Mouse (Mus musculus) left cerebral cortex, adult 2 months (tissue): ENCODE data around the gene Camk2b. TPM values are rescaled to one million over a fixed set of nuclear protein-coding genes. Genes with fewer than 3 reads are reported as not detected.

Experiments
- DNase-seq, 2 experiments: peaks; one replicate each; pipeline ENCODE4 v3.0.0; 2021 to 2022; ENCODE audit warnings: low spot score in 2 of 2, mixed read lengths in 1 of 2; ENCODE audit errors: extremely low spot score in 1 of 2
- H3K27ac ChIP-seq: fragments of 200-600 bp; 2 replicates; pipeline ENCODE4 v1.8.1; 2022
- H3K4me3 ChIP-seq: fragments of 200-600 bp; 2 replicates; pipeline ENCODE4 v1.8.1; 2022
- CTCF ChIP-seq: fragments of 200-600 bp; IDR thresholded peaks from 2 replicates; pipeline ENCODE4 v1.8.1; 2022; ENCODE audit warnings: antibody characterized with exemption, mild to moderate bottlenecking, moderate library complexity
- intact Hi-C: fragments of 180-260 bp; cut with DNase I; formaldehyde crosslinking; loops from one replicate; pipeline ENCODE4 v1.15.1; 2025
- total RNA-seq, 2 experiments: library from RNA; stranded (reverse); gene quantifications; 2 replicates each; pipeline ENCODE4 v1.2.3; 2021

Camk2b gene
- total RNA-seq, 2 experiments from 2014 or later, result 607 to 644 TPM

DNA sequence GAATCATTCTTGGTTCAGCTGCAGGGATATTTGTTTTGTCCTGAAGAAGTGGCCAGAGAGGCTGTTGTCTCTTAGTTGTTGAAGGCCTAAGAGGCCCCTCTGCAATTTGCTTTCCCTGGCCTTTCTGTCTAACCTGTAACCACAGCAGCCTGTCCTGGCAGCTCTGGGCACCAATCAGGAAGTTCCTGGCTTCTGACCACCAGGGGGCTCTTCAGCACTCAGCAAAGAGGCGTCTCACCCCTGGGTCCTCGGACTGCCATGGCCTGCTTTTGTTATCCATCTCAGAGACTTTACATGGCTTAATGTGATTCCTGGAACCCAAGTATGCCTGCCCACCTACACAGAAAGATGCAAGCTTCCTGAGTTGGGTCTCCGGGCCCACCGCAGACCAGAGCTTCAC lies 75.3 kb downstream of the Camk2b start:
- intact Hi-C loops, result loop anchor here (1.0 to 5.0 kb wide), 2 partner anchors 197 to 271 kb away; no protein-coding TSS in a partner anchor
- peak; percentile 63 for TF ChIP-seq CTCF
- no peak for DNase-seq
- peak overlapping the region; percentile 32; the same call in 1 of the 2 replicates for H3K27ac ChIP-seq
- no peak overlapping the region for H3K4me3 ChIP-seq

DNA sequence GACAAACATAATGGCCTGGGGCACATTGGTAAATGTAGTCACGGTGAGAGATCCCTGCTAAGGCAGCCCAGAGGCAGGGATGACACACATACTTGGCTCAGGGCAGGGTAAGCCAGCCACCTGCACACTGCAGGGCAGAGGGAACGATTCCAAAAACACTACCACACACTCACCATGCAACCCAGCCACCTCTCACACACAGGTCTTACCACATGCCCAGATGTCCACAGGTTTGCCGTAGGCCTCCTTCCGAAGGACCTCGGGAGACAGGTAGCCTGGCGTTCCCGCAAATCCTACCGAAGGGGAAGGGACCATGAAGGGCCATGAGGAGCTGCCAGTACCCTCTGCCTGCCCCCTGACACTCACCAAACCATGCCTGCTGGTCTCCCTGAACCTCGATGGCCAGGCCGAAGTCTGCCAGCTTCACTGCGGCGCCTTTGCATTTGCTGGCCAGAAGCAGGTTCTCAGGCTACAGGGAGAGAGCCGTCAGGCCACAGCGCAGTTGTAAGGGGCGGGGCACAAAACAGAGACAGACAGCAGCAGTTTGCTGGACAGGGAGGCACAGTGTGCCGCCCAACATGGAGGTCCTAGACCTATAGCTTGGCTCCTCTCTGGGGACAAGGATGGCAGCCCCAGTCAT lies 76.1 kb downstream of the Camk2b start:
- H3K27ac ChIP-seq, result no peak overlapping the region
- intact Hi-C loops, result loop anchor here (5.0 kb wide), 1 partner anchor 272 kb away; no protein-coding TSS in a partner anchor
- TF ChIP-seq CTCF, result no peak
- H3K4me3 ChIP-seq, result no peak overlapping the region
- no peak for DNase-seq

DNA sequence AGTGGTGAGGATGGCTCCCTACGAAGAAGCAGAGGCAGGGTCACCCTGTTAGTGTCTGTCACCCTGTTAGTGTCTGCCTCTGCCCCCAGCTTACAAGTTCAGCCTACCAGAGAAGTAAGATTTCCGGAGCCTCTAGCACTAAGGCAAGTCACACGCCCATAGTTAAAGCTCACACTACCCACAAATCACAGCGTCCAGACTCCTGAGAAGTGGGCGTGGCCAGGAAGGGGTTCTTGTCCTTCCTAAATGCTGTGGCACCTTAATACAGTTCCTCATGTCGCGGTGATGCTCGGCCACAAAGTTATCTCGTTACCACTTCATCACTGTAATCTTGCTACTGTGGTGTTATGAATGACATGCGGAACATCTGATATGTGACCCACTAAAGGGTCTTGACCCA lies 78.0 kb downstream of the Camk2b start:
- intact Hi-C loops, result no loop called here

DNA sequence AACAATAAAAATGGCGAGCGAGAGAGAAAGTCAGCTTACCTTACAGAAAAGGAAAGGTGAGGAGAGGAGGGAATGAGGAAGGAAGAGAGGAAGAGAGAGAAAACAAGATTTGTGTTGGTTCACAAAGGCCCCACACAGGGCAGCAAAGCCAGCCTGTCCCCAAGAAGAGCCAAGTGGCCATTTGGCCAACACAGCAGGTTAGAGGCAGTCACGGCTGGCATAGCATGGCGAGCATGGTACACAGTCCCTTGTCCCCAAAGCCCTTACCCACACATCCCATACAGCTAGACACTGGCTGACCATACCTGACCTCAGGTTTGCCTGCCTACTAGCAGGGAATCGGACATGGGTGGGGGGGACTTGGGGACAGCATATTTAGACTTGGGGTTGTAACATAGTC lies 82.5 kb downstream of the Camk2b start:
- Histone ChIP-seq H3K27ac (no peak overlapping the region), H3K4me3 (no peak overlapping the region)
- intact Hi-C loops, result no loop called here
- DNase-seq, result no peak
- TF ChIP-seq CTCF, result no peak

More for the DNA sequence above, 78.0 kb downstream of the Camk2b start:
- H3K27ac ChIP-seq, result no peak overlapping the region
- DNase-seq, result no peak
- no peak for TF ChIP-seq CTCF
- no peak overlapping the region for H3K4me3 ChIP-seq

DNA sequence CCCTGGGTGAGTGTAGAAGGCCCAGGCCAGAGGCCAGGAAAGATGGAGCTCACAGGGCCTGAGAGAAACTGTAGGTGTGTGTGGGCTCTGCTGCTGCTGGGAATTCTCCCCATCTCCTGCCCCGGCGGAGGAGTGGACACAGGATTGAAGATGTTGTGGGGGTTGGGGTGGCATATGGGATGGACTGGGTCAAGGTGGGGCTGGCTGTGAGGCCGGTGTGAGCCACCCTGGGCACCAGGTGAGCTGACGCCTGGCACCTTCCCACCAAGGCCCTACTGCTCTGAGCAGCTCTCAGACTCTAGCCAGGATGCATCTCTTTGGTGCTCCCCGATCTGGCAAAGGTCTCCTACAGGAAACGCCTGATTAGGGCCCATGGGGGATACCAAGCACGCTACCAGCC lies 84.8 kb downstream of the Camk2b start:
- no peak for TF ChIP-seq CTCF
- Histone ChIP-seq H3K4me3 (no peak overlapping the region), H3K27ac (no peak overlapping the region)
- intact Hi-C loops, result no loop called here
- DNase-seq, result no peak

DNA sequence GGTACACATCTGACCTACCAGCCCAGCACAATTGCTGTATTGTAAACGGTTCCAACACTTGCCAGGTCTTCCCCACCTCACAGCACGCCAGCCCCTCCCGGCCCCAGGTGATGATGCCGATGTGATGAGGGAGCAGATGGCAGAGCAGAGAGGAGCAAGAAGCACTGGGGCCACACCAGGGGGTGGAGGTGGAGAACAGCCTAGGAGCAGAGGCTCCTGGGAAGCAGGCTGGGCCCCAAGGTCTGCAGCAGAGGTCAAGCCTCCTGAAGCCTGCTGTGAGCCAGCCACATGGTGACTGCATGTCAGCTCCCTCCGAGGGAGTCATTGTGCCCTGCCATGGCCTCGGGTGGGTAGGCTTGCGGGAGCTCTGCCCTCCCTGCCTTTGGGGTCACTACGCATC lies 85.6 kb downstream of the Camk2b start:
- intact Hi-C loops, result no loop called here
- TF ChIP-seq CTCF, result no peak
- H3K27ac ChIP-seq, result 0 out of 2 replicates have a peak overlapping the region, but pooled peaks have one; percentile 8
- no peak overlapping the region for H3K4me3 ChIP-seq
- no peak for DNase-seq

DNA sequence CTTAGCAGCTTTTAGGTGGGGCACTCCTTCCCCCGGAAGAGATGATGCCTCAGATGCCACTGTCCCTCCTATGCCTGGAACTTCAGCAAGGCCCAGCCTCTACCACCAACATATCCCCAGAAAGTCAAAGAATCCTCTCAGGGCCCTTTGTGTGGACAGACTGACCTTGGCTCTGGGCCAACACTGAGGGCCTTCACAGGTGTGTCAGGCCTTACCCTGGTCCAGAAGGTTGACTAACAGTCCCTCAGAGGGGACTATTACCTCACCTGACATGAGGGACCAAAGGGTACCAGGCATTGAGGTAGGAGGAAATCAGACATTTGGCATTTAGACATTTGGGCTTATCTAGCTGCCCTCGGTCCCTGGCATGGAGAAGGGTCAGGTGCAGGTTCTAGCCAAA lies 86.1 kb downstream of the Camk2b start:
- intact Hi-C loops, result no loop called here
- Histone ChIP-seq H3K27ac (no peak overlapping the region), H3K4me3 (no peak overlapping the region)
- DNase-seq, result no peak
- TF ChIP-seq CTCF, result no peak

DNA sequence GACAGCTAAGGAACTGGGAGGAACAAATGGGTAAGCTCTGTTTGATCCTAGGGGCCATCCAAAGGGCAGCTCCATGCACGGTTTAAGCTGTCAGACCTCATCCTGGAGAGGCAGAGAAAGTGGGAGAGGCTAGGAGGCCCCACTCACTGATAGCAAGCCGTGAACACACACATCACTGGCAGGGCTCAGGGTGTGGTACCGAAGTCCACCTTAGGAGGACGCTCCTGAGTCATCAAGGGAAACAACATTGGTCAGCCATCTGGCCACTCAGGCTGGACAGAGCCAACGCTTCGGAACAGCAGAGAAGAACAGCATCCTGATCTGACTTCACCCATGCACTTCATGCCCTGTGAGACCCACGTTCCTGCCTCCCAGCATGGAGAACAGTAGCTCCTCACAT lies 87.1 kb downstream of the Camk2b start:
- Histone ChIP-seq H3K4me3 (no peak overlapping the region), H3K27ac (no peak overlapping the region)
- peak; percentile 13; the same call in 1 of the 2 replicates for TF ChIP-seq CTCF
- intact Hi-C loops, result no loop called here
- no peak for DNase-seq

DNA sequence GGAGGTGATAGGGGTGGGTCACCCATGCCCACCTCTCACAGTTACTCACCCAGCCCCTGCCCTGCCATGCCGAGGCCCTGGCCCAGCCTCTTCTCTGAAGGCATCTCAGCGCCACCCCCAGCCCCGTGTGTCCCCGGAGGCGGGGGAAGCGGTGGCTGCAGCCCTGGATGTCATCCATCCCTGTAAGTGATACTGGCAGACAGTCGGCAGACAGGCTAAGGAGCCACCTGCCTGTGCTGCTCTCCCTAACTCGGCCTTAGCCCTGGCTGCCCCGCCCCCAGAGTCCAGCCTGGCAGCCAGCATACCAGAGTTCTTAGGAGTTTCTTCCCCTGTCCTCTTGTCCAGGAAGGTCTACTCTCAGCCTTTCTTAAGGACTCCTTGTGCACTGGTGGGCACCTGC lies 90.1 kb downstream of the Camk2b start:
- Histone ChIP-seq H3K4me3 (no peak overlapping the region), H3K27ac (peak overlapping the region; percentile 47)
- DNase-seq, result no peak
- no peak for TF ChIP-seq CTCF
- intact Hi-C loops, result no loop called here

DNA sequence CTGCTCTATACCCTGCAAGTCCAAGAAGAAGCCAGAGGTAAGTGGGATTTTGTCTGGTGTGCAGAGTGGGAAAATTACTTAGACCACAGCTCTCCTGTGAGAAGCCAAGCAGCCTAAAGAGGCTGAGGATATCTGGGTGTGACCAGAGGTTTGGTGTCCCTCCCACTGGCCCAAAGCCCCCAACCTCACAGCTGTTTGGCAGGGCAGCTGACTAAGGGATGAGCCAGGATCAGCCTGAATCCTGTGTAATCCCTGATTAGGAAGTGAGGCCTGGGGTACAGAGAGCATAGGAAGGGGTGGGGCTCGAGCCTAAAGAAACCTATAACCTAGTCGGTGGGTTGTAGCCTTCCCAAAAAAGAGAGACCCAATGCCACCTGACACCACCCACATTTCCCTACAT lies 91.1 kb downstream of the Camk2b start:
- no peak for DNase-seq
- no peak overlapping the region for H3K27ac ChIP-seq
- no peak for TF ChIP-seq CTCF
- H3K4me3 ChIP-seq, result no peak overlapping the region
- intact Hi-C loops, result no loop called here

DNA sequence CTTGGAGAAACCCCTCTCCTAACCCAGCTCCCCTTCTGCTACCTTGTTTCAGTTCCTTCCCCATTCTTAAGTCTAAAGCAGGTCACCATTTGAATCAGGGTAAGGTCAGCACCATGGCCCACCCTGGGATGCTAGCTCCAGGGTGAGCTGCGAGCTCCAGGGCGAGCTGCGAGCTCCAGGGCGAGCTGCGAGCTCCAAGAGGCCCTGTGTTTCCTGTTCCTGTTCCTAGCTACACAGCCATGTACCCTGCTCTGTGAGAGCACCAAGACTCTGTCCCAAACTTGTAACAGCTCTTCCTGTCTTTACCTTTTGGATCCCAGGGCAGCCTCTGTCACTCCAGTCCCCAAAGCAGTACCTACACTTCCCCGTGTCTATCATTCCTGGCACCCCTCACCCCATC lies 92.1 kb downstream of the Camk2b start:
- DNase-seq, result no peak
- H3K4me3 ChIP-seq, result no peak overlapping the region
- H3K27ac ChIP-seq, result peak overlapping the region; percentile 11
- intact Hi-C loops, result no loop called here
- no peak for TF ChIP-seq CTCF

DNA sequence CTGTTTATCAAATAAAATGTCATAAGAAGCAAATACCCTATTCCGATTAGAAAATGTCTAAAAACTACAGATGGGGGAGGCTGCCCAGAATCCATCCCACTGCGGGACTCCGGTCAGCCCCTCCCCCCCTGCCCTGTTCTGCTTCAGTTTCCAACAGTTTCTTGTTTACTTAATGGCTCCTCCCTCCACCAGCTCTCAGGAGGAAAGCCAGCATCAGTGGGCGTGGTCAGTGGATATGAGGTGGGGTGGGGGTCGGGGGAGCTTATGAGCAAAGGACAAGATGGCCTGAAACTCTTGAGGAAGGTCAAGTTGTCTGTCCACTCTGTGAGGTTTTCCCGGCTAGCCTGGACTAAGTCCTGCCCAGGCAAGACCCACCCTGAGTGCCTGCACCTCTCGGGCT lies 93.0 kb downstream of the Camk2b start:
- no peak for DNase-seq
- peak overlapping the region; percentile 15; the same call in 1 of the 2 replicates for H3K27ac ChIP-seq
- intact Hi-C loops, result no loop called here
- H3K4me3 ChIP-seq, result no peak overlapping the region
- no peak for TF ChIP-seq CTCF

DNA sequence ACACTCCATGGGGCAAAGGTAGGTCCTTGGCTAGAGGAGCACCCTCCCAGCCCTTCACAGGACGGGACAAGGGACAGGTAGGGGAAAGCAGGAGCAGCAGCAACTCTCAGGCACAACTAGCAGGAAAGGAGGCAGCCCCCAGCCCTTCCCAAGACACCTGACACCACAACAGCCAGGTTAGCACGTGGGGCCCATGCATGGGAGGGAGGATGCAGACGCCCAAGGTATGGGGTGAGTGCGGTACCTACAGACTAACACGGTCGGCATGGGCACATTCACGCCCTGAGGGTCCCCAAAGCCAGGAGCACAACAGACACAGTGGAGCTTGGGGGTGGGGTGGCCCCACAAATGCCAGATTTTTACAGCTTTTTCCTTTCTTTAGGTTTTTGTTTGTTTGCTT lies 95.0 kb downstream of the Camk2b start:
- TF ChIP-seq CTCF, result no peak
- no peak for DNase-seq
- intact Hi-C loops, result no loop called here
- H3K4me3 ChIP-seq, result no peak overlapping the region
- H3K27ac ChIP-seq, result peak overlapping the region; percentile 50; the same call in 1 of the 2 replicates
